Mouse (Mus musculus): Measurements from ENCODE around the gene Capn7.

The Capn7 gene

DNA sequence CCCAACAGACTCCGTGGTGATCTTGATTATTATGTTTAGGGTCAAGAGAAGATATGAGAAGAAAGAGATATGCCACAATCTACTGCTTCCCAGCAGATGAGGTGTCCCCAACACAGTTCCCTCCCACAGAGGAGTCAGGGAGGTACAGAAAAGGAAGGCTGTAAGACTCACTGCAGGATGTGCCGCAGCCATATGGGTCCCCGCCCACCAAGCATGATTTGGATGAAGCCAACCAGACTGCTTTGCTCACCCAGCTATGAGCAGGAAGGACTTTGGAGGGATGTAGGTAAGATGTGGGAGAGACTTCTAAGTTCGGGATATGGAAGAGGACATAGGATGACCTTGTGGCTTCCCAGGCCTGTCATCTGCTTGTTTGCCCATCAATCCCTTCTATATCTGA, 74.3 kb downstream of the Capn7 start:
- in situ Hi-C loops (cut with MboI, MseI), result no loop called here

DNA sequence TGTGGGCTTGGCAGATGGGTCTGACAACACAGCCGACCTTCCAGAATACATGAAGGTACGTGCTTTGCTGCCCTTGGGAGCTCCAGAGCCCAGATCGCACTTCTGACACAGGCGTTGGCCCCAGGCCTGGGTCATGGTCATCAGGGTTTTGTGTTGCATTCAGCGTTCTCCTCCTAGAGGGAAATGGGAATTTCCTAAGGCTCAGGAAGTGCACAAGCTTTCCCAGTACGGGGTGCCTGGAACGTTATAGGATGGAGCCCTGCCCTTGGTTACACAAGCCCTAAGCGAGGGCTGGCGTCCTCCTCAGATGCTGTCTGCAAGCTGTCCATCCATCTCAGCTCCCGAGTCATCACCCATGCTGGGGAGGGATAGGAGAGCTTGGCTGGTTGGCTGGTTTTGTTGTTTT, 76.2 kb downstream of the Capn7 start:
- in situ Hi-C loops (cut with MboI, MseI), result no loop called here

- in situ Hi-C loops (cut with MboI, MseI), result no loop called here
Observed at GRCm38 (mm10) chr14:31413475-31414086, 77.1 kb downstream of the Capn7 start.

GRCm38 (mm10) chr14:31414235-31414966, 78.0 kb downstream of the Capn7 start:
- in situ Hi-C loops (cut with MboI, MseI), result no loop called here

DNA sequence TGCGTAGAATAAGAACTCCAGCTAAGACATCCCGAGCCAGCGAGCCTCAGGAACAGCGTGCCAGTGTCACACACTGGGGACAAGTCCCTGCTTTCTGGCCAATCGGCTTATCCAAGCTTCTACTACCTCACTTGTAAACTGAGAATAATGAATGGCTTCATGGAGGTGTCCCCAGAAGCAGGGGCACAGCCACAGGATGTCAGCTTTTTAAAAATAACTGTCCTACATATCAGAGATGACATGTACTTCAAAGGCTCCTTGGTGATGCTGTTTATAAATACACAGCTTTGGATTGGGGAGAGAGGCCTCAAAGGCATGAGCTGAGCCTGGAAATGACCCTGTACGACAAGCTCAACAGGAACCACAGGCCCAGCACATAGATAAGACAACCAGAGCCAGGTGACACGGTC, 78.5 kb downstream of the Capn7 start:
- in situ Hi-C loops (cut with MboI, MseI), result no loop called here

DNA sequence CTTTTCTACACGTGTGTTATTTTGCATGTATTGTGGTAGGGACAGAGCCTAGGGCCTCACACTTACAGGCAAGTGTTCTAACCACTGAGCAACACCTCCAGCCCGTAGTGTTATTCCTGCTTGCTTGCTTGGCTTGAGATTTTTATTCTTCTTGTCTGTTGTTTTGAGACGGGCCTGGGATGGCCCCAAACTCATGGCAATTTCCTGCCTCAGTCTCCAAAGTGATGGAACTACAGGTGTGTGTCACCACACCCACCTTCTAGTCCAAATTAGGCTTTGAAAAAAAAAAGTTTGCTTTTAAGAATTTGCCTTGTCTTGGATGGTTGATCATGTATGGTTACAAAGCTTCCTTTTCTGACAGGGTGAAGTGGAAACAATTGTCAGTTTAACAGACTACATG, 80.0 kb downstream of the Capn7 start:
- in situ Hi-C loops (cut with MboI, MseI), result no loop called here

- in situ Hi-C loops (cut with MboI, MseI), result no loop called here
Observed at GRCm38 (mm10) chr14:31416835-31417549, 80.6 kb downstream of the Capn7 start.

DNA sequence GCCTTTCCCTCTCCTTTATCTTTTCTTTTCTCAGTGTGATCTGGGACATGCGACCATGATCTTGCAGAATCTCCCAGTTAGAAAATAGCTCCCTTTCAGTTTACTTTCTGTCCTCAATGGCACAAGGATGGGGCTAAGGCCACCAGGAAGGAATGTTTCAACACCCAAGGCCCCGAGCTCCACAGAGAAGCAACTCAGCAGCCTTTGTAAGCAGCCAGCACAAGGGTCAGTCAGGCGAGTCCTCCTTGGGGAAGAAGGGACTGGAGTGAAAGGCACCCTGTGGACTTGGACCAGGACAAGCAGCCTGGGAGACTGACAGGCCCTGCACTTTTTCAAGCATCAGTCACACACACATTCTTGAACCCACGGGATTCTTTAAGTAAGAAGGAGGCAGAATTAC, 82.8 kb downstream of the Capn7 start:
- in situ Hi-C loops (cut with MboI, MseI), result no loop called here

DNA sequence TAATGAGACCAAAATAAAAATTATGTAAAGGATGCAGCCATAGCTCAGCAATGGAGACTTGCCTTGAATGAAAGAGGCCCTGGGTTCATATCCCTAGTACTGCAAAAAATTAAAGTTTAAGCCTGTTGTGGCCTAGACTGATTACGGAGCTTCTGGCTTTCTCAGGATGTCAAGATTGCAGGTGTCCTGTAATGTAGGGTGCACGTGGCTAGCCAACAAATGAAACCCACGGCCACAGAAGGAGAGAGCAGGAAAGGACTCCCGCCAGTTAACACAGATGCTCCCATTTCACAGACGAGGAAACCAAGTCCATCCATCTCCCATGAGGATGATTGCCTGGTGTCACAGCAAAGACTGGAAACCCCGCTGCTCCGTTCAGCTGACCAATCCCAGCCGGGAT, 83.7 kb downstream of the Capn7 start:
- in situ Hi-C loops (cut with MboI, MseI), result no loop called here

DNA sequence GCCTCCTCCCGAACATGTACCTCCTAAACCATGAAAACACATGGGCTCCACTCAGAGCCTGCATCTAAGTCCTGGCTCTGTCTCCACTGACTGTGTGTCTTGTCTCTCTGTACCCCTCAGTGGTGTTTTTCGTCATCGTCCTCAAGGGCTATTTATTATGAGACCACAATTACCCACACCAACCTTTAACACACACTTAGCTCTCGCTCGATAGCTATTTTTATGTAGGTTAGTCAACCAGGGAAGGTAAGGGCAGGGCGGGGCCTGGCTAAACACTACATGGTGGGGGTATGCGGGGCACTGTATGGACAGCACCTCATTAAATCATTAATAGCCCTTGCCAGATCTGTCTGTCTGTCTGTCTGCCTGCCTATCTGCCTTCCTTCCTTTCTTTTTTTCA, 84.1 kb downstream of the Capn7 start:
- in situ Hi-C loops (cut with MboI, MseI), result no loop called here

DNA sequence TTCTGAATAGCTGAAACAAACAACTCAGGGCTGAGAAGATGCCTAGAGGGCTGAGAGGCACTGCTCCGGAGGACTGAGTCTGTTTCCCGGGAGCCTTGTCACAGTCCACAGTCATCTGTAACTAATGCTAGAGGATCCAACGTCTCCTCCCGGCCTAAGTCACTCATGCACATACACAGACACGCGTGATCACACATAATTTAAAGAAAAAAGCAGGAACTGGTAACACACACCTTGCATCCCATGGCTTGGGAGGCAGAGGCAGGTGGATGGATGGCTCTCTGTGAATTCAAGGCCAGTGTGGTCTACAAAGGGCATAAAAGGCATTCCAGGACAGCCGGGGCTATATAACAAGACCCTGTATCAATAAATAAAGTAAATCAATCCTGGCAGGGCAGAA, 84.5 kb downstream of the Capn7 start:
- in situ Hi-C loops (cut with MboI, MseI), result no loop called here

Data from T-helper 1 cell (primary cell).